Mouse (Mus musculus) E14TG2a.4 (cell line): ENCODE data around the gene Plrg1.

Experiments used
- CTCF ChIP-seq: conservative IDR thresholded peaks from 2 replicates; pipeline ENCODE4 v1.5.1; 2014; ENCODE audit warnings: low read length
- POU5F1 ChIP-seq: IDR thresholded peaks from 2 replicates; pipeline ENCODE4 v1.6.1; 2014; ENCODE audit warnings: low read length, borderline replicate concordance

- no peak for TF ChIP-seq CTCF
- no peak for TF ChIP-seq POU5F1
These were observed 43.8 kb upstream of the Plrg1 start for GRCm38 (mm10) chr3:83011565-83011964.
